Mouse (Mus musculus) cortical plate, adult 2 months (tissue): ENCODE measurements around the gene Teddm1b.

Experiments
- CTCF ChIP-seq: fragments of 200-500 bp; IDR thresholded peaks from 2 replicates; pipeline ENCODE4 v1.5.1; 2011; ENCODE audit warnings: mild to moderate bottlenecking, control low read depth, low read length; ENCODE audit not compliant: insufficient read depth; ENCODE audit errors: extremely low read depth
- POLR2A ChIP-seq: fragments of 200-500 bp; IDR thresholded peaks from 2 replicates; pipeline ENCODE4 v1.6.1; 2011; ENCODE audit warnings: mild to moderate bottlenecking, low read length, control low read depth; ENCODE audit not compliant: insufficient read depth; ENCODE audit errors: extremely low read depth

DNA sequence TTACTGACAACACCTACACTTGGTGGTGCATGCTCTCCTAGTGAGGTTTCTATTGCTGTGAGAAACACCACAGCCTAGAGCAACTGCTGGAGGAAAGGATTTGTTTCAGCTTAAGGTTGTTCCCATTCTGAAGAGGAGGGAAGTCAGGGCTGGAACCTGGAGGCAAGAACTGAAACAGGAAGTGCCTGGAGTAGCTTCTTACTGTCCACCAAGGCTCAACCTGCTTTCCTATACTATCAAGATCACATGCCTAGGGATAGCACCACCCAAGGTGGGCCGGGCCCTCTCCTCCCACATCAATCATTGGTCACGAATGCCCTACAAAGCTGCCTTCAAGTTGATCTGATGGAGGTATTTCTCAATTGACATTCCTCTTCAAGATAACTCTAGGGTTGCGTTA is 47.5 kb downstream of the Teddm1b start:
- TF ChIP-seq CTCF (no peak), POLR2A (no peak)
